Mouse (Mus musculus): ENCODE measurements around the gene Dhx8. TPM values are rescaled to one million over a fixed set of nuclear protein-coding genes. Genes with fewer than 3 reads are reported as not detected.

The Dhx8 gene
- polyA plus RNA-seq, 1 experiment from 2014 or later = 24.3 TPM

- Histone ChIP-seq H3K4me1 (ENCODE audit: control insufficient read depth, insufficient read depth, low read length) (no peaks in the 10 kb centered on the region), H3K9ac (ENCODE audit: low read depth, low read length) (no peak overlapping the region), H3K27ac (ENCODE audit: low read depth, low read length) (no peak overlapping the region), H3K36me3 (ENCODE audit: control insufficient read depth, insufficient read depth, low read length) (peaks cover 33% of the 10 kb centered on the region), H3K27me3 (ENCODE audit: control insufficient read depth, insufficient read depth, low read length) (no peaks in the 10 kb centered on the region), H3K4me3 (ENCODE audit: low read depth, low read length) (no peak overlapping the region), H3K4me2 (no peak overlapping the region), H3K9me3 (replicated peaks; ENCODE audit: control insufficient read depth, low read length) (no peaks in the 10 kb centered on the region)
- ATAC-seq (replicated peaks; ENCODE audit: insufficient number of reproducible peaks, low FRiP score, low TSS enrichment) = no peak
- 66% methylated on average over 7 of the region's 7 CpGs for WGBS (ENCODE audit: insufficient replicate concordance)
These were observed 31.0 kb downstream of the Dhx8 start for GRCm38 (mm10) chr11:101763723-101764122.

- ATAC-seq (replicated peaks; ENCODE audit: insufficient number of reproducible peaks, low FRiP score, low TSS enrichment) = no peak
- H3K27me3 ChIP-seq (ENCODE audit: control insufficient read depth, insufficient read depth, low read length) = no peaks in the 10 kb centered on the region
- H3K4me1 ChIP-seq (ENCODE audit: control insufficient read depth, insufficient read depth, low read length) = no peaks in the 10 kb centered on the region
- 90% methylated on average over 8 of the region's 8 CpGs for WGBS (ENCODE audit: insufficient replicate concordance)
- no peak overlapping the region for H3K4me2 ChIP-seq
- peaks cover 30% of the 10 kb centered on the region for H3K36me3 ChIP-seq (ENCODE audit: control insufficient read depth, insufficient read depth, low read length)
- H3K9me3 ChIP-seq (replicated peaks; ENCODE audit: control insufficient read depth, low read length) = no peaks in the 10 kb centered on the region
- no peak overlapping the region for H3K4me3 ChIP-seq (ENCODE audit: low read depth, low read length)
- H3K27ac ChIP-seq (ENCODE audit: low read depth, low read length) = no peak overlapping the region
- no peak overlapping the region for H3K9ac ChIP-seq (ENCODE audit: low read depth, low read length)
These were observed 31.8 kb downstream of the Dhx8 start for GRCm38 (mm10) chr11:101764546-101764945.

GRCm38 (mm10) chr11:101767326-101767725 lies 34.6 kb downstream of the Dhx8 start:
- H3K36me3 ChIP-seq (ENCODE audit: control insufficient read depth, insufficient read depth, low read length) = peaks cover 26% of the 10 kb centered on the region
- 0 out of 2 replicates have a peak, but pooled peaks cover 3% of the 10 kb centered on the region for H3K27me3 ChIP-seq (ENCODE audit: control insufficient read depth, insufficient read depth, low read length)
- no peak overlapping the region for H3K4me3 ChIP-seq (ENCODE audit: low read depth, low read length)
- no peak overlapping the region for H3K27ac ChIP-seq (ENCODE audit: low read depth, low read length)
- H3K4me2 ChIP-seq = no peak overlapping the region
- no peaks in the 10 kb centered on the region for H3K9me3 ChIP-seq (replicated peaks; ENCODE audit: control insufficient read depth, low read length)
- H3K4me1 ChIP-seq (ENCODE audit: control insufficient read depth, insufficient read depth, low read length) = peaks cover 4% of the 10 kb centered on the region; the same call in 1 of the 2 replicates
- no peak overlapping the region for H3K9ac ChIP-seq (ENCODE audit: low read depth, low read length)
- WGBS (ENCODE audit: insufficient replicate concordance) = 71% methylated on average over 5 of the region's 5 CpGs
- ATAC-seq (replicated peaks; ENCODE audit: insufficient number of reproducible peaks, low FRiP score, low TSS enrichment) = no peak

DNA sequence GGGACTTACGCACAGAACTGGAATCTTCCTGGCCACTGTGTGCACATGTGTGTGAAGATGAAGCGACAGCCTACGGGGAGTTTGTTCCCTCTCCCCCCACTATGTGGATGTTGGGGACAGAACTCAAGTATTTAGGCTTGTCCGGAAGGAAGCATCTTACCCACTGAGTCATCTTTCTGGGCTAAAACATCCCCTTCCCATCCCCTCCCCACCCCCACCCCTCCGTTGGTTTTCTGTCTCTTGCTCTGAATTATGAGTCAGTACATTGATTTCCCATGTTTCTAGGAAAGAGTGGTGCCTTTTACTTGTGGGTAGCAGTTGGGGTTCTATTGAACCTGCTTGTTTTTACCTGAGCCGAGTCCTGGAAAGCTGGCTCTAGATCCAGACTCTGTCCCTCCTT lies 36.0 kb downstream of the Dhx8 start:
- peaks cover 5% of the 10 kb centered on the region; the same call in 1 of the 2 replicates for H3K27me3 ChIP-seq (ENCODE audit: control insufficient read depth, insufficient read depth, low read length)
- H3K36me3 ChIP-seq (ENCODE audit: control insufficient read depth, insufficient read depth, low read length) = peaks cover 25% of the 10 kb centered on the region
- H3K4me3 ChIP-seq (ENCODE audit: low read depth, low read length) = no peak overlapping the region
- H3K4me1 ChIP-seq (ENCODE audit: control insufficient read depth, insufficient read depth, low read length) = peaks cover 10% of the 10 kb centered on the region
- H3K9me3 ChIP-seq (replicated peaks; ENCODE audit: control insufficient read depth, low read length) = no peaks in the 10 kb centered on the region
- no peak overlapping the region for H3K27ac ChIP-seq (ENCODE audit: low read depth, low read length)
- ATAC-seq (replicated peaks; ENCODE audit: insufficient number of reproducible peaks, low FRiP score, low TSS enrichment) = no peak
- no peak overlapping the region for H3K9ac ChIP-seq (ENCODE audit: low read depth, low read length)
- WGBS (ENCODE audit: insufficient replicate concordance) = 87% methylated on average over 6 of the region's 6 CpGs
- H3K4me2 ChIP-seq = no peak overlapping the region

- H3K27me3 ChIP-seq (ENCODE audit: control insufficient read depth, insufficient read depth, low read length) = peaks cover 9% of the 10 kb centered on the region
- H3K4me3 ChIP-seq (ENCODE audit: low read depth, low read length) = no peak overlapping the region
- WGBS (ENCODE audit: insufficient replicate concordance) = 89% methylated on average over 12 of the region's 12 CpGs
- peaks cover 21% of the 10 kb centered on the region for H3K36me3 ChIP-seq (ENCODE audit: control insufficient read depth, insufficient read depth, low read length)
- H3K27ac ChIP-seq (ENCODE audit: low read depth, low read length) = no peak overlapping the region
- ATAC-seq (replicated peaks; ENCODE audit: insufficient number of reproducible peaks, low FRiP score, low TSS enrichment) = no peak
- peaks cover 10% of the 10 kb centered on the region for H3K4me1 ChIP-seq (ENCODE audit: control insufficient read depth, insufficient read depth, low read length)
- no peak overlapping the region for H3K9ac ChIP-seq (ENCODE audit: low read depth, low read length)
- no peak overlapping the region for H3K4me2 ChIP-seq
- H3K9me3 ChIP-seq (replicated peaks; ENCODE audit: control insufficient read depth, low read length) = no peaks in the 10 kb centered on the region
These were observed 37.5 kb downstream of the Dhx8 start for GRCm38 (mm10) chr11:101770266-101770665.

GRCm38 (mm10) chr11:101772027-101772426 lies 39.3 kb downstream of the Dhx8 start:
- Histone ChIP-seq H3K9ac (ENCODE audit: low read depth, low read length) (no peak overlapping the region), H3K36me3 (ENCODE audit: control insufficient read depth, insufficient read depth, low read length) (peaks cover 14% of the 10 kb centered on the region), H3K27me3 (ENCODE audit: control insufficient read depth, insufficient read depth, low read length) (peaks cover 9% of the 10 kb centered on the region), H3K4me3 (ENCODE audit: low read depth, low read length) (peak overlapping the region; percentile 32; the same call in 1 of the 2 replicates), H3K4me2 (peak overlapping the region; percentile 66), H3K9me3 (replicated peaks; ENCODE audit: control insufficient read depth, low read length) (no peaks in the 10 kb centered on the region), H3K27ac (ENCODE audit: low read depth, low read length) (no peak overlapping the region; the same call in 1 of the 2 replicates), H3K4me1 (ENCODE audit: control insufficient read depth, insufficient read depth, low read length) (peaks cover 10% of the 10 kb centered on the region)
- WGBS (ENCODE audit: insufficient replicate concordance) = 1% methylated on average over 5 of the region's 5 CpGs
- no peak for ATAC-seq (replicated peaks; ENCODE audit: insufficient number of reproducible peaks, low FRiP score, low TSS enrichment)

DNA sequence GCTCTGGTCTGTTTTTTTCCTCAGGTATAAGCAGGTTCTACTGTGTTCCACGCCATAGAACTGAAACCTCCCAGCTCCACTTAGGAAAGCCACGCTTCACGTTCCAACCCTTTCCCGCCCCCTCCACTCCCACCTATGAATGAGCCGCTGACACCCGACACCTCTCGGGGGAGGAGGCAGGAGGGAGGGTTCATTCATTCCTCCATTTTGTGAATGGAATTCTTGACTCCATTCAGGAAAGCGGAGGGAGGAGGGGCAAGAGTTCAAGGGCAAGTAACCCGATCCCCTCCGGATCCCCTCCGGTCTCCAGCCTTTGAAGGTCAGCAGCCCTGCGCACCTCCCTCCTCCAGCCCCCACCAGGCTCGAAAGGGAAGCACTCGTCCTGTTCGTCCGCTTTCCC lies 39.7 kb downstream of the Dhx8 start:
- Histone ChIP-seq H3K9ac (ENCODE audit: low read depth, low read length) (no peak overlapping the region), H3K4me2 (peak overlapping the region; percentile 66), H3K27ac (ENCODE audit: low read depth, low read length) (no peak overlapping the region; the same call in 1 of the 2 replicates), H3K9me3 (replicated peaks; ENCODE audit: control insufficient read depth, low read length) (no peaks in the 10 kb centered on the region), H3K27me3 (ENCODE audit: control insufficient read depth, insufficient read depth, low read length) (peaks cover 9% of the 10 kb centered on the region), H3K4me3 (ENCODE audit: low read depth, low read length) (peak overlapping the region; percentile 32), H3K4me1 (ENCODE audit: control insufficient read depth, insufficient read depth, low read length) (peaks cover 10% of the 10 kb centered on the region), H3K36me3 (ENCODE audit: control insufficient read depth, insufficient read depth, low read length) (peaks cover 10% of the 10 kb centered on the region)
- 0% methylated on average over 16 of the region's 16 CpGs for WGBS (ENCODE audit: insufficient replicate concordance)
- peak; percentile 73 for ATAC-seq (replicated peaks; ENCODE audit: insufficient number of reproducible peaks, low FRiP score, low TSS enrichment)

DNA sequence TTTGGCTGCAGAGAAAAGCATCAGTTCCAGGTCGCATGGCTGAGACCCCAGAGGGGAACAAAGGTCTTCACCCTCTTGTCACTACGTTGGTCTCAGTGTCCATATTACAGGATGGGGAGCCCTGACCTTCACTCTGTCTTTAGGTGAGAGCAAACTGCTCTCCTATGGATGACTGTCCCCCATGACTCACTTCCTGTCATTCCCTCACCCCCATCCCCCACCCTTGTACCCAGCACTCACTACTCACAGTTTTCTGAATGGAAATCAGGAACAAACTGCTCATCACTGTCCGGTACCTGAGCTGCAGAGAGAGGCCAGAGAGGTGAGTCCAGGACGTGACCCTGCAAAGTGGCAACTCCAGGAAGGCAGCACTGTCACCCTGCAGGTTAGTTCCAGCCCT lies 44.1 kb downstream of the Dhx8 start:
- no peak for ATAC-seq (replicated peaks; ENCODE audit: insufficient number of reproducible peaks, low FRiP score, low TSS enrichment)
- no peaks in the 10 kb centered on the region for H3K36me3 ChIP-seq (ENCODE audit: control insufficient read depth, insufficient read depth, low read length)
- WGBS (ENCODE audit: insufficient replicate concordance) = 62% methylated on average over 4 of the region's 4 CpGs
- peaks cover 8% of the 10 kb centered on the region for H3K27me3 ChIP-seq (ENCODE audit: control insufficient read depth, insufficient read depth, low read length)
- peaks cover 10% of the 10 kb centered on the region for H3K4me1 ChIP-seq (ENCODE audit: control insufficient read depth, insufficient read depth, low read length)
- no peak overlapping the region for H3K4me3 ChIP-seq (ENCODE audit: low read depth, low read length)
- H3K27ac ChIP-seq (ENCODE audit: low read depth, low read length) = no peak overlapping the region
- H3K4me2 ChIP-seq = no peak overlapping the region
- H3K9ac ChIP-seq (ENCODE audit: low read depth, low read length) = no peak overlapping the region
- H3K9me3 ChIP-seq (replicated peaks; ENCODE audit: control insufficient read depth, low read length) = no peaks in the 10 kb centered on the region

- no peak overlapping the region for H3K4me2 ChIP-seq
- H3K4me3 ChIP-seq (ENCODE audit: low read depth, low read length) = no peak overlapping the region
- peaks cover 52% of the 10 kb centered on the region for H3K27me3 ChIP-seq (ENCODE audit: control insufficient read depth, insufficient read depth, low read length)
These were observed 50.4 kb downstream of the Dhx8 start for GRCm38 (mm10) chr11:101783135-101783534.

More at GRCm38 (mm10) chr11:101783135-101783534, 50.4 kb downstream of the Dhx8 start:
- Histone ChIP-seq H3K36me3 (ENCODE audit: control insufficient read depth, insufficient read depth, low read length) (no peaks in the 10 kb centered on the region), H3K27ac (ENCODE audit: low read depth, low read length) (no peak overlapping the region), H3K4me1 (ENCODE audit: control insufficient read depth, insufficient read depth, low read length) (peaks cover 16% of the 10 kb centered on the region; the same call in 1 of the 2 replicates), H3K9me3 (replicated peaks; ENCODE audit: control insufficient read depth, low read length) (no peaks in the 10 kb centered on the region), H3K9ac (ENCODE audit: low read depth, low read length) (no peak overlapping the region)
- 77% methylated on average over 1 of the region's 1 CpGs for whole genome bisulfite sequencing (ENCODE audit: insufficient replicate concordance)
- no peak for ATAC-seq (replicated peaks; ENCODE audit: insufficient number of reproducible peaks, low FRiP score, low TSS enrichment)

All from heart, embryonic 11.5 days (tissue).